Mouse (Mus musculus): ENCODE measurements around the gene Ehmt1.

Gene Ehmt1

GRCm38 (mm10) chr2:24870952-24871351 lies 48.5 kb downstream of the Ehmt1 start:
- H3K36me3 ChIP-seq (ENCODE audit: insufficient read depth, low read length): peaks cover 88% of the 10 kb centered on the region
- no peaks in the 10 kb centered on the region for H3K4me1 ChIP-seq (replicated peaks; ENCODE audit: low read depth, low read length)
- H3K27me3 ChIP-seq (ENCODE audit: insufficient read depth, low read length): no peaks in the 10 kb centered on the region
- no peak for TF ChIP-seq POU5F1 (IDR thresholded peaks at IDR 0.05; ENCODE audit: borderline replicate concordance, low read length)
- no peak for TF ChIP-seq NANOG (IDR thresholded peaks at IDR 0.05; ENCODE audit: borderline replicate concordance, low read length)
- no peak for TF ChIP-seq CTCF (conservative IDR thresholded peaks at IDR 0.05; ENCODE audit: low read length)
- H3K9me3 ChIP-seq (ENCODE audit: low read length): no peaks in the 10 kb centered on the region
- no peak overlapping the region for H3K4me3 ChIP-seq (replicated peaks; ENCODE audit: low read length)

GRCm38 (mm10) chr2:24863010-24863409 lies 56.4 kb downstream of the Ehmt1 start:
- Histone ChIP-seq H3K9me3 (ENCODE audit: low read length) (no peaks in the 10 kb centered on the region), H3K36me3 (ENCODE audit: insufficient read depth, low read length) (peaks cover 93% of the 10 kb centered on the region), H3K27me3 (ENCODE audit: insufficient read depth, low read length) (no peaks in the 10 kb centered on the region), H3K4me1 (replicated peaks; ENCODE audit: low read depth, low read length) (0 out of 2 replicates have a peak, but pooled peaks cover 2% of the 10 kb centered on the region), H3K4me3 (replicated peaks; ENCODE audit: low read length) (no peak overlapping the region)
- TF ChIP-seq CTCF (conservative IDR thresholded peaks at IDR 0.05; ENCODE audit: low read length) (peak; percentile 46), POU5F1 (IDR thresholded peaks at IDR 0.05; ENCODE audit: borderline replicate concordance, low read length) (no peak)

DNA sequence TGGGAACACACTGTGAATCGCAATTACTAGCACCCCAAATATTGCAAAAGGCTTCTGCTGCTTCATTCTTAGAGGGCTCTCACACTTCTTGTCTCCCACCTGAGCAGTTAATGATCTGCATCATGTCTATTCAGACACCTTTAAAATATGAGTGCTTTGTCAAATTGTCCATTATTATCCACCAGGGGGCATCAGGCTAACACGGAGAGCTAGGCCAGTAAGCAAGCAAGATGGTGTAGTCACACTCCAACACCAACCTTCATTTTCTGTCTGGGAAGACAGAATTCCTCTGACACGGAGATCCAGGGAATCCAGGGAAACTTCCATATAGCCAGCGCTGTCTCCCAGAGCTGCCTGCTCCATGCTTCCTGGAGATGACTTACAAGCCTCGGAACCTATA lies 67.0 kb downstream of the Ehmt1 start:
- no peaks in the 10 kb centered on the region for H3K9me3 ChIP-seq (ENCODE audit: low read length)
- H3K4me3 ChIP-seq (replicated peaks; ENCODE audit: low read length): no peak overlapping the region
- H3K4me1 ChIP-seq (replicated peaks; ENCODE audit: low read depth, low read length): peaks cover 6% of the 10 kb centered on the region
- peaks cover 85% of the 10 kb centered on the region for H3K36me3 ChIP-seq (ENCODE audit: insufficient read depth, low read length)
- no peaks in the 10 kb centered on the region for H3K27me3 ChIP-seq (ENCODE audit: insufficient read depth, low read length)
- TF ChIP-seq NANOG (IDR thresholded peaks at IDR 0.05; ENCODE audit: borderline replicate concordance, low read length) (no peak), POU5F1 (IDR thresholded peaks at IDR 0.05; ENCODE audit: borderline replicate concordance, low read length) (no peak), CTCF (conservative IDR thresholded peaks at IDR 0.05; ENCODE audit: low read length) (peak; percentile 50)

DNA sequence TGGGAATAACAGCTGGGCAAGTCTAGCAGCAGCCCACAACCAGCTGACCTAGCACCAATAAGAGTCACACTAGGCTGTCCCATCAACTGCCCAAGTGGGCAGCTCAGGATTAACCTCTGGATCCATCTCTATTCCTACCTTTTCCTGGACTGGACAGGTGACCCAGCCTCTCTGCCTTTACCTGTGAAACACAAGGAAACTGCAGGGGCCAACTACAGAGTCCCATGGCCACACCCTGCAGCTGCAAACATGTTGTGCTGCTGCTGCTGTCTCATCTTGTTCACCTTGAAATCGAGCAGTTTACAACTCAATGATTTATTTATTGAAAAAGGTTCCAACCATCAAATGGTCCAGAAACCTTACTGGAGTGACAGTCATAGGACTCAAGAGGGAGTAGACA lies 72.9 kb downstream of the Ehmt1 start:
- peaks cover 82% of the 10 kb centered on the region for H3K36me3 ChIP-seq (ENCODE audit: insufficient read depth, low read length)
- no peak overlapping the region for H3K4me3 ChIP-seq (replicated peaks; ENCODE audit: low read length)
- H3K27me3 ChIP-seq (ENCODE audit: insufficient read depth, low read length): no peaks in the 10 kb centered on the region
- H3K9me3 ChIP-seq (ENCODE audit: low read length): no peaks in the 10 kb centered on the region
- H3K4me1 ChIP-seq (replicated peaks; ENCODE audit: low read depth, low read length): peaks cover 9% of the 10 kb centered on the region
- TF ChIP-seq NANOG (IDR thresholded peaks at IDR 0.05; ENCODE audit: borderline replicate concordance, low read length) (no peak), POU5F1 (IDR thresholded peaks at IDR 0.05; ENCODE audit: borderline replicate concordance, low read length) (no peak), CTCF (conservative IDR thresholded peaks at IDR 0.05; ENCODE audit: low read length) (no peak)

GRCm38 (mm10) chr2:24845256-24845655 lies 74.2 kb downstream of the Ehmt1 start:
- peaks cover 82% of the 10 kb centered on the region for H3K36me3 ChIP-seq (ENCODE audit: insufficient read depth, low read length)
- TF ChIP-seq NANOG (IDR thresholded peaks at IDR 0.05; ENCODE audit: borderline replicate concordance, low read length) (no peak), CTCF (conservative IDR thresholded peaks at IDR 0.05; ENCODE audit: low read length) (no peak), POU5F1 (IDR thresholded peaks at IDR 0.05; ENCODE audit: borderline replicate concordance, low read length) (no peak)
- peaks cover 9% of the 10 kb centered on the region for H3K4me1 ChIP-seq (replicated peaks; ENCODE audit: low read depth, low read length)
- H3K4me3 ChIP-seq (replicated peaks; ENCODE audit: low read length): no peak overlapping the region
- H3K27me3 ChIP-seq (ENCODE audit: insufficient read depth, low read length): no peaks in the 10 kb centered on the region
- no peaks in the 10 kb centered on the region for H3K9me3 ChIP-seq (ENCODE audit: low read length)

- H3K4me3 ChIP-seq (replicated peaks; ENCODE audit: low read length): no peak overlapping the region
- H3K27me3 ChIP-seq (ENCODE audit: insufficient read depth, low read length): no peaks in the 10 kb centered on the region
- TF ChIP-seq POU5F1 (IDR thresholded peaks at IDR 0.05; ENCODE audit: borderline replicate concordance, low read length) (no peak), NANOG (IDR thresholded peaks at IDR 0.05; ENCODE audit: borderline replicate concordance, low read length) (no peak), CTCF (conservative IDR thresholded peaks at IDR 0.05; ENCODE audit: low read length) (no peak)
- H3K4me1 ChIP-seq (replicated peaks; ENCODE audit: low read depth, low read length): no peaks in the 10 kb centered on the region
- H3K9me3 ChIP-seq (ENCODE audit: low read length): no peaks in the 10 kb centered on the region
- H3K36me3 ChIP-seq (ENCODE audit: insufficient read depth, low read length): peaks cover 67% of the 10 kb centered on the region
These were observed 88.8 kb downstream of the Ehmt1 start for GRCm38 (mm10) chr2:24830614-24831013.

DNA sequence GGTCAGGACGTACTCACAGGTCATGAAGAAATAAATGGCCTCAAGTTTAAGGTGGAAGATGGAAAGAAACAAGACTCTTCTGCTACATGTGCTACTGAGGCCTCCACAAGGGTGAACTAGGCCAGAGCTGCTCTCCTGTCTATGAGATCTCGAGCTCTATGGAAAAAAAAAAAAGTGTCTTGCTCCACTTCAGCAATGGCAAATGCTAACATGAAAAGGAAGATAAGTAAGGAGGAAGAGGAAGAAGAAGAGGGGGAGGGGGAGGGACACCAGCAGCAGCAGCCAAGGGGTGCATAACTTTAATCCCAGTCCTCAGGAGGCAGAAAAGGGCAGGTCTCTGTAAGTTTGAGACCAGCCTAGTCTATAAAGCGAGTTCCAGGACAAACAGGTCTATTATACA lies 109.7 kb downstream of the Ehmt1 start:
- Histone ChIP-seq H3K9me3 (ENCODE audit: low read length) (no peaks in the 10 kb centered on the region), H3K27me3 (ENCODE audit: insufficient read depth, low read length) (no peaks in the 10 kb centered on the region), H3K4me1 (replicated peaks; ENCODE audit: low read depth, low read length) (0 out of 2 replicates have a peak, but pooled peaks cover 2% of the 10 kb centered on the region), H3K36me3 (ENCODE audit: insufficient read depth, low read length) (peaks cover 93% of the 10 kb centered on the region), H3K4me3 (replicated peaks; ENCODE audit: low read length) (no peak overlapping the region)
- TF ChIP-seq POU5F1 (IDR thresholded peaks at IDR 0.05; ENCODE audit: borderline replicate concordance, low read length): no peak
- TF ChIP-seq NANOG (IDR thresholded peaks at IDR 0.05; ENCODE audit: borderline replicate concordance, low read length): no peak
- no peak for TF ChIP-seq CTCF (conservative IDR thresholded peaks at IDR 0.05; ENCODE audit: low read length)

GRCm38 (mm10) chr2:24807691-24808090 lies 111.7 kb downstream of the Ehmt1 start:
- no peak overlapping the region for H3K4me3 ChIP-seq (replicated peaks; ENCODE audit: low read length)
- H3K4me1 ChIP-seq (replicated peaks; ENCODE audit: low read depth, low read length): 0 out of 2 replicates have a peak, but pooled peaks cover 2% of the 10 kb centered on the region
- H3K27me3 ChIP-seq (ENCODE audit: insufficient read depth, low read length): no peaks in the 10 kb centered on the region
- H3K9me3 ChIP-seq (ENCODE audit: low read length): no peaks in the 10 kb centered on the region
- no peak for TF ChIP-seq POU5F1 (IDR thresholded peaks at IDR 0.05; ENCODE audit: borderline replicate concordance, low read length)
- TF ChIP-seq NANOG (IDR thresholded peaks at IDR 0.05; ENCODE audit: borderline replicate concordance, low read length): no peak
- no peak for TF ChIP-seq CTCF (conservative IDR thresholded peaks at IDR 0.05; ENCODE audit: low read length)
- peaks cover 95% of the 10 kb centered on the region for H3K36me3 ChIP-seq (ENCODE audit: insufficient read depth, low read length)

- 0 out of 2 replicates have a peak, but pooled peaks cover 2% of the 10 kb centered on the region for H3K4me1 ChIP-seq (replicated peaks; ENCODE audit: low read depth, low read length)
- H3K9me3 ChIP-seq (ENCODE audit: low read length): no peaks in the 10 kb centered on the region
- no peak overlapping the region for H3K4me3 ChIP-seq (replicated peaks; ENCODE audit: low read length)
- no peaks in the 10 kb centered on the region for H3K27me3 ChIP-seq (ENCODE audit: insufficient read depth, low read length)
- H3K36me3 ChIP-seq (ENCODE audit: insufficient read depth, low read length): peaks cover 95% of the 10 kb centered on the region
- no peak for TF ChIP-seq CTCF (conservative IDR thresholded peaks at IDR 0.05; ENCODE audit: low read length)
- TF ChIP-seq NANOG (IDR thresholded peaks at IDR 0.05; ENCODE audit: borderline replicate concordance, low read length): no peak
- TF ChIP-seq POU5F1 (IDR thresholded peaks at IDR 0.05; ENCODE audit: borderline replicate concordance, low read length): no peak
These were observed 112.4 kb downstream of the Ehmt1 start for GRCm38 (mm10) chr2:24807036-24807435.
